Mouse (Mus musculus) natural killer cell, adult 2 months (primary cell): ENCODE results near the gene Hip1r.

Experiments
- DNase-seq, 2 experiments: peaks; one replicate each; pipeline ENCODE4 v3.0.0; 2022; ENCODE audit warnings: low spot score in 2 of 2

Hip1r gene

DNA sequence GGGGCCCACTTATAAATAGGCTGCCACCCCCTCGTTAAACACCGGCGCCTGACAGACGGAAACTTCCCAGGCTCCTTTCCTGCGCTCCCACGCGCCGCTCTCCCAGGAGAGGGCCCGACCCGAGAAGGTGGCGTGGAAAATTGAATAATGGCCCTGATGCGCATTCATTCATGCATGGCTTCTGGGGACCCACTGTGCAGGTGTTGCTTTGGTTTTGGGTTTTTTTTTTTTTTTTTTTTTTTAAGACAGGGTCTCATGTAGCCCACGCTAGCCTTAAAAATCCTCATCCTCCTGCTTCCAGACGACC is 704 bp downstream of the Hip1r start:
- peak in 1 of 2 experiments; percentile 27 for DNase-seq

DNA sequence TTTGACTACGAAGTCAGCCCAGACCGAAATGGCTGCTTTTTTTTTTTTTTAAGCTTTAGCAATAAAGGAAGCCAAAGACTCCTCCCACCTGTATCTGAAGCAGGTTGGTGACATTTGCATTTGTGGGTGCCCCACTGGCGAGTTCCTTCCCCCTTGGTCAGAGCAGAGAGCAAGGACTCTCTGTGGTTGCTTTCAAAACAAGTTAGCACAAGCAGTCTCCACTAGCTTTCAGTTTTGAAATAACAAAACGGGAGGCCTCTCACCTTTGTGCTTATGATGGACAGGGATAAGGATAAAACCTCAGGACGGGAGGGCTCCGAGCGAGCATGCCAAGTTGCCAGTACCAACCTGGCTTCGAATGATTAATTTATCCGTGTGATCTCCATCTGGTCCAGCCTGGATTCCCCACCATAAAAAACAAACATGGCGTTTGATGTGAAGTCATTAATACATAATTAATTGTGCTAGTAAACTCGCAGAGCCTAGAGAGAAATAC is 1.2 kb downstream of the Hip1r start:
- peak; percentile 85 for DNase-seq

DNA sequence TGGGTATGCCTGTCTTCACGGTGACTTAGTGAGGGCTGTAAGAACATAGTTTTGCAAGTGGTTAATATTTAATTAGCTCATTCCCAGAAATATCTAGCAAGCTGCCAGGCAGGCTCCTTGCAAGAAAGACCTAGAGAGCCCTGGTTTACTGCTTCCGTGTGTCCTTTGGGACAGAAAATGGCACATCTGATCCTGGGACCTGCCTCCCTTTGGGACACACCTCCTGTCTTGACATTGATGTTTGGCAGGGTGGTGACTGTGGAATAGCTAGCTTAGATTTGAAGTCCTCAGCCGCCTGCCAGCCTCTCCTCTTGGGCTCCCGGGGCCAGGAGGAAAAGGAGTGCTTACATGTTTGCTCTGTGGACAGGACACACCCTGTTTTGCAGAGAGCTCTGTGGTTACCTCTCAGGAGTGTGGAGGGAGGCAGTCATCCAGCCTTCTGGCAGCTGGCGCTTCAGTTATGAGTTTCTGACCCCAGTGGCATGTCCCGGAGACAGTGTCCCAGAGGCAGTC is 2.3 kb downstream of the Hip1r start:
- DNase-seq: no peak

DNA sequence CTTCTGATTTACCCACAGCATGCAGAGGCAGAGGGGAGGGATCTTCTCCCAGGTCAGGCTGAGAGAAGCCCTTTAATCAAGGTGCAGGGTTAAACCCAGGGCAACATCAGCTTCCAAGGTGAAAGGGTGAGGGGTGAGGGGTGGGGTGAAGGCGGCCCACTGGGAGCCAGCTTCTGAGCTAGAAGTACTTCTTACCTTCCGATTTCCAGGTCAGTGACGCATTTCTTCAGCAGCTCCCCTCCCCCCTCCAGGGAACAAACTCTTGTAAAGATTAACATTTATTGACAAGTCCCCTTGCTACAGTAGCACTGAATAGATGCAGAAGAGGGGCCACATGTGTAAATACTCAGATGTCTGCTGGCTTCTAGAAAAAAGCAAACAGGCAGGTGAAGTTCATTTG is 3.8 kb downstream of the Hip1r start:
- DNase-seq: no peak

DNA sequence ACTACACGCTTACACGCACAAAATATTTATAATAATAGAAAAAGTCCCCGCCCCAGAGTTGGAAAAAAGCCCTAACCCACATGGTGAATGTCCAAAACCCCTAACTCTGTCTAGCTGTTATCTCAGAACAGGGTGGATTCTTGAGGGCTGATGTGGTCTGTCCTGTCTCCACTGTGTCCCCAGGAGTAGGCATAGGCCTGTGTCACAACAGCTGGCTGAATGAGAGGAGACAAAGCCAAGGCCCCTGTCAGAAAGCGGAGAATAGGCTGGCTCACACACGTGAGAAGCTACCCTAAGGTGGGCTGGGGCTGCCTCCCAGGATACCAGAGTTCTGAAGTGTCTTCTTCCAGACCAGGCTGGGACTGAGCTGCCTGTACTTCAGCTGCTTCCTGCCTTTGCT is 4.7 kb downstream of the Hip1r start:
- no peak for DNase-seq

DNA sequence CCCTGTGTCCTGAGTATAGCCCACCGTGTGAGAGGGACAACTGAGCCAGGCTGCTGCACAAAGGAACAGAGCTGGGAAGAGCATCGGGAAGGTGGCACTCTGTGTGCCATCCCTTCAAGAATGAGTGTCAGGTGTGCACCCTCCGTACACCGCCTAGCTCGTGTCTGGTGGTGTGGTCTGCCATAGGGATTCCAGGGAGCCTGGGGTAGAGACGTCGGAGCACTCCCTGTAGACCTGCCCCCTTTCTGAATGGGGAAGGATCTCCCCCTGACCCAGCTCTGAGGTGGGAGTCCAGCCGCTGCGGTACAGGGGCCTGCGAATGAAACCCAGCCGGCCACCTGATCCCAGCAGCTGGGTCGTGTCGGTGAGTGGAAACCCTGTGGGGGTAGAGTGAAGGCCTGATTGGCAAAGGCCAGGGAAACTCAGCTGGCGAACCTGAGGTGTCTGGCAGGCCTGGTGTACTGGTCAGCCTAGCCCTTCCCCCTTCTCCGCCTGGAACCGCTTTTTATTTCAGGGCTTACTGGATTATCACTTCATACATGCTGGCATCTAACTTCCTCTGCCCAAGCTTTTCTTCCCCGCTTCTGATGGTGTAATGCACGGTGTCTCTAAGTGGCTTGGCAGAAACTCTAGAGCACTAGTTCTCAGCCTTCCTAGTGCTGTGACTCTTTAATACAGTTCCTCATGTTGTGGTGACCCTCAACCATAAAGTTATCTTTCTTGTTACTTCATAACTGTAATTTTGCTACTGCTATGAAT is 6.0 kb downstream of the Hip1r start:
- DNase-seq: no peak

DNA sequence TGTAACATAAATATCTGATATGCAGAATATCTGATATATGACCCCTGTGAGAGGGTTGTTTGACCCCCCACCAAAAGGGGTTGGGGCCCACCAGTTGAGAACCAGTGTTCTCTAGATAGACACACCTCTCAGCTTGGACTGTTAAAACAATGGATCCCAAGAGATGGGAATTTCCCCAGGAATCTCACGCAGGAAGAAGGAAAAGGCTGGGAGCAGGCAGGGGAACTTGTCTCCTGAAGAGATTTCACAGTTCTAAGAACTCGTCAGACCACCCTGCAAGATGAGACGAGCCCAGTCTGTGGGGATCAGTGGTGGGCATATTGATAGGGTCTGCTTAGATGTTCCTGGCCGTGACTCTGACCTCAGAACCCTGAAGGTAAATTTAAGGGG is 6.5 kb downstream of the Hip1r start:
- no peak for DNase-seq

DNA sequence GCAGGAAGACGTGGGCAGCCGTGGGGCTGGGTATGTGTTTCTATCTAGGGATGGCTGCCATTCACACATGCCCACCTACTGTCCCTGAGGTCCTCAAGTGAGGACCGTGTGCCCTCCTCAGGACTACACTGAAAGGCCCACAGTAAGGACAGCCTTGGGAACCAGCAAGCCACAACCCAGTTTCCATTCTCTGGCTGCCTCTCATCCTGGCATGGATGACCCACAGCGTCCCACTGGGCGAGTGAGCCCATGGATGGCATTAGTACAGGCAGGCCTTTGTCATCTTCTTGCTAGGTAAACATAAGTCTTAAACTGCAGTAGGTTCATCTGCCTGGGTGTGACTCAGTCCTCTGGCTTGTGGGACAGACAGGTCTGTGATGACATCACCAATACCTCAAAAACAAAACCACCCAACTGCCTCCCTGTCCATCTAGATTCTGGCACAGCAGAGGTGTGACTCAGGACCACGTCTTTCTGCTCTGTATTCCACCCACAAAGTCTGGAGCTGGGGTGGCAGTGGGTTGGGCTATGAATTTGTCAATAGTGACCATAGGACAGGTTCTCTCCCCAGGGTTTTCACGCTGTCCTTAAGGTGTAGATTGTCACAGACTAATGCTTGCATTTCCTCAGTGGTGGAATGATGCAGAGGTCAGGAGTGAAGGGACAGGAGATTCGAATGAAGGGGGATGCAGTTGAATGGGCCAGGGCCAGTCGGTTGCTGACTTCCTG is 7.3 kb downstream of the Hip1r start:
- peak; percentile 79 to 85 for DNase-seq

DNA sequence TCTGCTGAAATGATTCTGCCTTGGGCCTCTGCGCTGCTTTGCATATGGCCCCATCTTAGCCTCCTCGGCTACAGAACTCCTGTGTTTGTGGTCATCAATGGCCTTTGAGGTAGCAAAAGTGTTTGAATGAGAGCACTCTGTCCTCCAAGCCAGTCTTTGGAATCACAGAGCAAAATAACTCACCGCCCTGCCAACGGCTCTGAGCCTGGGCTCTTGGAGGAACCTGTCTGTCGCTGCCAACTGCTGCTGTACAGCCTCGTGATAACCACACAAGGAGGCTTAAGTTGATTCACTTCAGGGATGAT is 7.8 kb downstream of the Hip1r start:
- no peak for DNase-seq

DNA sequence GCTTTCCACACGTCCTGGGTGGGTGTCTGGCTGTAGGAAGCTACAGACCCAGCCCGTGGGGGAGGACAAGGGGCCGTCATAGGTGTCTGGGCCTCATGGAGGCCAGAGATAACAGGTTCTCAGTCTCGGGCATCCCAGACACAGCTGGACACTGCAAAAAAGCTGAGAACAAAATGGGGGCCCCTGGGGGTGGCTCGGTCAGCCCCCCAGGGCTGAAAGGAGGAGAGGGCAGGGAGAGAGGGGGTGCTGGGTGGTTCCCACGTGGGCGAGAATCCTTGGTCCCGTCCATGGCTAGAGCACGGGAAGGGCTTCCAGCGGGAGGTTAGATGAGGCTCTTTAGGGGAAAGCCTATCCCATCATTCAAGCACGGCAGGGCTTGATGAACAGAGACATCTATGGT is 9.4 kb downstream of the Hip1r start:
- DNase-seq: no peak

DNA sequence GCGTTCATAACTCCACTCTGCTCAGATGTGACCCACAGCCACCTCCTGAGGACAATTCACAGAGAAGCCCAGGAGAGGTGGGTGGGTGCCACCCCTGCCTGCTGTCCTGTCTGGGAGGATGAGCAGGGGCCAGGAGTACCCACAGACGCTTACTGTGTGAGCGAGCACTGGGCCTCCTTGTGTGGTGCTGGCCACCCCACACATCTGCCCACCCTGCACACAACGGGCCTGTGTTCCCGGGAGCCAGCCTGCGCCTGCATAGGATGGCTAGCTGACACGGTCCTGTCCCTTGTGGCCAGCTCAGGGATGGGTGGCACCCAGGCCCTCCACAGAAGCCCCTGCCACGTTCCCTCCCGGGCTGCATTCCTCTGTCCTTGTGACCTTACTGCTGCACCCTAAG is 12.0 kb downstream of the Hip1r start:
- DNase-seq: no peak

DNA sequence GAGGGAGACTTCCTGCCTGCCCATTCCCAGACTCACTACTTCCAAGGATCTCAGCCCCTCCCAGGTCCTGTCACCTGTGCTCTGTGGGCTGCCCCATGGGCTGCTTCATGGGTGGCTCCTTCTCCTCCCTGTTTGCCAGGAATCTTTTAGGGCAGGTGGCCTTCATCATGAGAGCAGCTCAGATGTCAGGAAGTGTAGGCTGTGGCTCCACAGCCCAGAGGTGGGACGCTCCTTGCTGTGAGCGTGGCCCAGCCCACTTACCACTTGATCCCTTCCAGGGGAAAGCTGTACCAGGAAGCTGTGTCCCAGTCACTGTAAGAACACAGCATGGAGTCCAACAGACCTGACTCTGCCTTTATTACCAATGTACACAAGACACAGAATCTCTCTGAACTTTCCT is 13.5 kb downstream of the Hip1r start:
- no peak for DNase-seq

DNA sequence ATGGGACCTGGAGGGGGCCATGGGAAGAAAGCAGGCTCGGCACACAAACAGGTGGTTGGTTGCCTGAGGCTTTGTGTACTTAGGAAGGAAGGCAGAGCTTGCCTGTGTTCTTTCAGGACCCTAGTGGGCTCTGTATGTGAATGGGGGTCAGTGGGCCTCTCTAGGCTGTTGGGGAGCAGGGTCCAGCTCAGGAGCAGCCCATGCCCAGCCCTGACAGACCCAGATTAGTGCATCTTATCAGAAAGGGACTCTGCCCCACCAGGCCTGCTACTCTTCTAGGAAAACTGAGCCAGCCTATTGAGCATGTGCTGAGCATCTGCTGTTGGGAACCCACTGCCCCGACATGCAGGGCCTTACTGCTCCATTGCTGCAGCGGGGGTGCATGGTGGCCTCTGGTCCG is 14.1 kb downstream of the Hip1r start:
- no peak for DNase-seq

DNA sequence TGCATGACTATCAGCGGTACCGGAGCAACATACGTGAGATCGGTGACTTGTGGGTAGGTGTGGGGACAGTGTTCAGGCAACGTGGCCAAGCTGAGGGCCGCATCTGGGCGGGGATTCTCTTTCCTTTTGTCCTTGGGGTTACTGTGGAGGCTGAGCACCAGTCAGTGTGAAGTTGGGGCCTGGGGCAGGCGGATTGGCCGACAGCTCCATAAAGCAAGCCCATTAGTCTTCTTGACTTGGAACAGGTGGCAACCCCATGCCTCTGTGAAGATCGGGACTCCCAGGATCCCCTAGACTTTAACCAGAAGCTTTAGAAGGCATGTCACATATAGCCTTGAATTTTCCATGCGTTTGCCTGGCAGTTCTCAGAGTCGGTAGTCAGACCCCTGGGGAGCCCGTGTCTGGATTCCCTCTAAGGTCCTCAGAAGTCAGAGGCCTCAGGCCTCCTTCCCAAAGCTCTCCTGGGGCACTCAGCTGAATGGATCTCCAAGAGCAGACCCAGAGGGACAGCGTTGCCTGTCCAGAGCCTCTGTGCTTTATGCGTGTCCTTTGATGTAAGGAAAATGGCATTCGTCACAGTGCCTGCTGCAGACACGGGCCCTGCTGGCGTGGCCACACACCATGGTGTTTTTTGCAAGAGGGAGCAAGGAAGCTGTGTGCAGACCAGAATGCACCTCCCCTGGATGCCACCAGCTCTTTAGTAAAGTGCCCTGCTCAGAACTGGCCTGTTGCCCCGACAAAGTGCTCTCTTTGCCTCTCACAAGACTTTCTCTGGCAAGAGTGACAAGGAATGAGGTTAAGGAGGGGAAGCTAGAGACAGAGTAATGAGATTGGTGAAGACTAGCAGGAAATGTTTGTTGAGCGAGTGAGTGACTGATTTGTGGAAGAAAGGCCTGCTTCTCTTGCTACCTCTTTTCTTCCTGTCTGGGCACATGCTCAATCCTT is 16.8 kb downstream of the Hip1r start:
- no peak for DNase-seq

DNA sequence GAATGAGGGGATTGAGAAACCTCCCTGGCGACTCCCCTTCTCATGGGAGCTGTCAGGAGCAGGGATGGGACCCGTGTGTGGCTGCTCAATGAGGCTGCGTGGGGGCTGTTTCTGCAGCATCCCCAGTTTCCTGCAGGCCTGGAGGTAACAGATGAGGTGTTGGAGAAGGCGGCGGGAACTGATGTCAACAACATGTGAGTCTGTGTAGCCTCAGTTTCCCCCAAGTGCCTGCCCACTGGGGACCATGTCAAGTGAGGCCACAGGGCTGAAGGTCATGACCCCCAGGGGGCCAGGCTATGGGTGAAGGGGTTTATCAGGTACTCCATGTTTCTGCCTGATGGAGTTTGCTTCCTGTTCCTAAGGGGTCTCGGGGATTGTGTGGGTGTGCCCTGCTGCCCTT is 17.9 kb downstream of the Hip1r start:
- DNase-seq: no peak

DNA sequence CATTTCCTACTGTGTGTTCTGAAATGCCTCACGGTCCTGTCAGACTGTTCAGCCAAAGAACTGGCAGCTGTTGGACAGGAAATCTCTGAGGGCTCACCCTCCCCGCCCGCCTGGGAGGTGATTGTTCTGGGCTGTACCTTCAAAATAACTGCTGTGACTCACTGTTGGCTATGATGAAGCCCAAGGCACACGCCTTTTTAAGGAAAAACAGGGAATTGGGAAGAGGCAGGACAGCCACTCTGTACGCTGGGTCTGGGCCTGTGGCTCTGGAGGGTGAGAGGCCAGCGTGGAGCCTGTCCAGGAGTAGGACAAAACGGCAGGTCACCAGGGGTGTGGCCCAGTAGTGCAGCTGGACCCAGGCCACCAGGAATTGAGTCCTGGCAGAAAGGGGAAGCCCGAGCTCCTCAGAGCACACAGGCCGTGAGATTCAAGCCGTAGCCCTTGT is 18.8 kb downstream of the Hip1r start:
- DNase-seq: no peak

DNA sequence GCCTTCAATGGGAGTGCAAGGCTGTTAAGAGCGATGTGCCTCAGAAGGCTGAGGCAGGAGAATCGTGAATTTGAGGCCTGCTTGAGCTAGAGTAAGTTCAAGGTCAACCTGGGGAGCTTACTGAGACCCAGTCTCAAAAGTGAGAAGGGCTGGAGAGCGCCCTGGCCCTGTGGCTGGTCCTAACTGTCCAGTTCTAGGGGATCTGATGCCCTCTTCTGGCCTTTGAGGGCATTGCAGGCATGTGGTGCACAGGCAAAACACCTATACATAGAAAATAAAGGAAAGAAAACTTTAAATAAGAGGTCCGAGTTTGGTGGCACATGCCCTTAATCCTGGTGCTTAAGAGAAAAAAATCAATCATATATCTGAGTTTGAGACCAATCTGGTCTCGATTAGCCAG is 19.4 kb downstream of the Hip1r start:
- peak; percentile 70 to 81 for DNase-seq

DNA sequence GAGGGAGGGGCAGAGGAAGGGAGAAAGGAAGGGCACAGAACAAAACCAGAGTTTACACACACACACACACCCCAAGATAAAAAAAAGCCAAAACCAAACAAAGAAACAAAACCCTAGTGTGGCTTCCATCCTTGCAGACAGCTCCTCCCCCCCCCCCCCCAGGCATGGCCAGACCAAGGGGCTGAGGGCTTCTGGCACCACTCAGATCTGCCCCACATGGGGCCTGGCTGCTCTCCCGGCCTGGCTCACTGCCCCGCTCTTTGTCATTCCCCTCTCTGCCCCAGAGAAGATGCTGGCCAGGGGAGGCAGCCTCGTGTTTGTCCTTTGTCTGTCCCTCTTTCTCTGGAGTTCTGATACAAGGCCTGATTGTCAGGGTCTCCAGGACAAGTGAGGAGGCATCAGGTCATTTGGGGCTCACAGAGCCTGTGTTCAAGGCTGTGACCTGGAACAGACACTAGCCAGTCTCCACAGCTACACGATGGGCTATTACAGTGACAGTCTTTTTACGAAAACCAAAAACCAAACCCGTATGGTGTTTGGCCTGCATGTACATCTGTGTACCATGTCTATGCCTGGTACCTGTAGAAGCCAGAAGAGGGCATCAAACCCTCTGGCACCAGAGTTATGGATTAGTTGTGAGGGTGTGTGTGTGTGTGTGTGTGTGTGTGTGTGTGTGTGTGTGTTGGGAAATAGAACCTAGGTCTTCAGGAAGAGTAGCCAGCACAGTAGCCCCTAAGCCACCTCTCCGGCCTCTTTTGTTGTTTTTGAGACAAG is 20.0 kb downstream of the Hip1r start:
- DNase-seq: no peak

DNA sequence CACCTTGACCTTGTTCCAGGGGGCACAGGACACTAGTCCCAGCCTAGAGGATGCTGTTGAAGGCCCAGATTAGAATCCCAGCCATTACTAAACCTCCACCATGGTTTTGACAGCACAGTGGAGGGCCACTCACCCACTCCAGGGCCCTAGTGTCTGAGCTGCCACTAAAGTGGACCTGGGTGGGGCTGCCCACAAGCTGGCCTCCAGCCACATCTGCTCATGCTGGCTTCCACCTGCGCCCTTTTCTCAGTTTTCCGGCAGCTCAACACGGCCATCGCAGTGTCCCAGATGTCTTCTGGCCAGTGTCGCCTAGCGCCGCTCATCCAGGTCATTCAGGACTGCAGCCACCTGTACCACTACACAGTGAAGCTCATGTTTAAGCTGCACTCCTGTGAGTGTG is 21.0 kb downstream of the Hip1r start:
- DNase-seq: no peak

DNA sequence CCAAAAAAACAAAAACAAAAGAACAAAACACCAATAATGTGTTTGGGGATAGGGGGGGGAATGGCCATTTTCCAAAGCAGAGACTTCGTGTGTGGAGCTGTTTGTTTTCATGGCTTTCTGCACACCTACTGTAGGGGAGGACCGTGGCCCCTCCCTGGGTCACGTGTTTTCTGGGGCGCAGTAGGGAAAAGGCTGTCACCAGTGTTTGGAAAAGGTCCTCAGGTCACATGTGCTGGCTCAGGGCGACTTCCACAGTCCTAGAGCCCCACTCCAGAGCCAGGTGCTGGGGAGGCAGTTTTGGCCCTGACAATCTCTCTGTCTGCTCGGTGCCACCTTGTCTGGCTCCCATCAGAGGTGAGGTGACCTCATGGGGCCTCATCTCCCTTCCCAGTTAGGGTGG is 22.0 kb downstream of the Hip1r start:
- DNase-seq: no peak

DNA sequence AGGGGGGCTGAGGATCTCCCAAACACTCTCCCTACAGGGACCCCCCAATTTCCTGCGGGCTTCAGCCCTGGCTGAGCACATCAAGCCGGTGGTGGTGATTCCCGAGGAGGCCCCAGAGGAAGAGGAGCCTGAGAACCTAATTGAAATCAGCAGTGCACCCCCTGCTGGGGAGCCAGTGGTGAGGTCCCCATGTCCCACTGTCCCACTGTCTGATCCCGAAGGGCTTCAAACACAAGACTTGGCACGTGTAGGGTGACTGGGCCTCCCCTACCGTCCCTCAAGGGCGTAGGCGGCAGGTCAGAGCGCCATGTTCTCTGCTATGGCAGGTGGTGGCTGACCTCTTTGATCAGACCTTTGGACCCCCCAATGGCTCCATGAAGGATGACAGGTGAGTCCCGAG is 22.8 kb downstream of the Hip1r start:
- DNase-seq: no peak

DNA sequence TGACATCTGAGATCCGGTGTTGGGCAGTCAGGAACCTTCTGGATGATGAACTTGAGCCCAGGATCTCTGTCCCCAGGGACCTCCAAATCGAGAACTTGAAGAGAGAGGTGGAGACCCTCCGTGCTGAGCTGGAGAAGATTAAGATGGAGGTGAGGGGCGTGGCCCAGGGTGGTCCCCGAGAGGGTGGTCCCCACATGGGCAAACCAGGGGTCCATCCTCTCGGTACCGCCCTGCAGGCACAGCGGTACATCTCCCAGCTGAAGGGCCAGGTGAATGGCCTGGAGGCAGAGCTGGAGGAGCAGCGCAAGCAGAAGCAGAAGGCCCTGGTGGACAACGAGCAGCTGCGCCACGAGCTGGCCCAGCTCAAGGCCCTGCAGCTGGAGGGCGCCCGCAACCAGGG is 23.3 kb downstream of the Hip1r start:
- no peak for DNase-seq
